Mouse (Mus musculus) CH12.LX (cell line): Measurements from ENCODE around the gene Cdsn.

Source experiments
- CTCF ChIP-seq, 2 experiments: IDR thresholded peaks in 1 of 2; conservative IDR thresholded peaks in 1 of 2; 2 replicates each; pipeline ENCODE4 v1.5.1; 2011 to 2012; ENCODE audit warnings: low read depth in 2 of 2, low read length in 2 of 2, improper control_type of control experiment in 1 of 2, inconsistent platforms in 1 of 2, mild to moderate bottlenecking in 1 of 2, moderate library complexity in 1 of 2
- ELF1 ChIP-seq: IDR thresholded peaks from 2 replicates; pipeline ENCODE4 v1.6.1; 2014; ENCODE audit warnings: low read depth, mild to moderate bottlenecking, inconsistent platforms, low read length, improper control_type of control experiment
- EP300 ChIP-seq: IDR thresholded peaks from 2 replicates; pipeline ENCODE4 v1.6.1; 2011; ENCODE audit warnings: low read length, improper control_type of control experiment
- GABPA ChIP-seq: IDR thresholded peaks from 2 replicates; pipeline ENCODE4 v1.6.1; 2012; ENCODE audit warnings: low read depth, low read length, improper control_type of control experiment, inconsistent platforms; ENCODE audit not compliant: insufficient replicate concordance
- MYC ChIP-seq: IDR thresholded peaks from 2 replicates; pipeline ENCODE4 v1.6.1; 2011; ENCODE audit warnings: low read depth, mild to moderate bottlenecking, improper control_type of control experiment, low read length
- POLR2A ChIP-seq: IDR thresholded peaks from 2 replicates; pipeline ENCODE4 v1.6.1; 2011; ENCODE audit warnings: low read depth, mild to moderate bottlenecking, improper control_type of control experiment, low read length
- UBTF ChIP-seq: IDR thresholded peaks from 2 replicates; pipeline ENCODE4 v1.6.1; 2012; ENCODE audit warnings: low read depth, mild to moderate bottlenecking, inconsistent platforms, low read length, improper control_type of control experiment, moderate library complexity
- USF1 ChIP-seq: IDR thresholded peaks from 2 replicates; pipeline ENCODE4 v1.6.1; 2014; ENCODE audit warnings: low read depth, mild to moderate bottlenecking, inconsistent platforms, low read length, improper control_type of control experiment

DNA sequence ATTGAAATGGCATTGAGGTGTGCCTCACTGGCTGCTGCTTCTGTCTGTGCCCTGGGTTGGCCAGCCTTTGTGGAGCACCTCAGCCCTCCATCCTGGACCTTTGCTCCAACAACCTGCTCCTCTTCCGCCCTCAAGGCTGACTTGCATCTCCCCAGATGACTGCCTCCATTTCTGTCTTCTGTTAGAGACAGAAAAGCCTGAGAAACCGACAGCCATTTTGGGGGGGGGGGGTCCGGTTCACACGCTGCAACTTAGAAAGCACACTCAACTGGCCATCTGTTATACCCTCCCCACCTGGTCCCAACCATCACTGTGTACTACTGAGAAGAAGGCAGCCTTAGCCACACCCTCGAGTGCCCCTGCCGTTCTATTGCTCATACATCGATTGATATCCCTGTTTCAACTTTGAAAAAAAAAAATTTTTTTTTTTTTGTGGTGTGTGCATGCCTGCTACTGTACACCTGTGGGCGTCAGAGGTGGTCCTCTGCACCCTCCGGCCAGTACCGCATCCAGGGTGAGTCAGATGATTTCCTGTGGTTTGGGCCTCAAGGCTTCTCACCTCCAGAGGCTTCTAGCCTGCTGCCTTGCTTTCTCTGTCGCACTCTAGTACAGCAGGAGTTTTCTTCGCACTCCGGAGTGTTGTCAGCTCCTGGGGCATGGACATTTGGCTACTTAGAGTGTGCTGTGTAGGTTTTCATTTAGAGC, 44.2 kb upstream of the Cdsn start:
- no peak for TF ChIP-seq EP300
- no peak for TF ChIP-seq MYC
- TF ChIP-seq CTCF (conservative IDR thresholded peaks at IDR 0.05 in 1 of 2, IDR thresholded peaks at IDR 0.05 in 1 of 2; ENCODE audit: low read depth in 2 of 2, low read length in 2 of 2): no peak
- no peak for TF ChIP-seq POLR2A
- TF ChIP-seq GABPA: no peak
- TF ChIP-seq USF1: no peak
- TF ChIP-seq ELF1: no peak
- no peak for TF ChIP-seq UBTF
